Mouse (Mus musculus) ES-Bruce4 (cell line): ENCODE measurements at regions not wholly inside any gene's neighbourhood (a gene's known extent, or its start where the extent isn't known, plus 50 kb on each side); places are given as distances from the start of the nearest gene placed in this dataset.
A peak's percentile ranks its signal among the peaks of the same experiment; 100 is the strongest.

Source experiments
- H3K27ac ChIP-seq: 2 replicates; pipeline ENCODE4 v1.5.1; 2012; ENCODE audit warnings: low read length, inconsistent platforms; ENCODE audit not compliant: insufficient read depth
- H3K27me3 ChIP-seq: 2 replicates; pipeline ENCODE4 v1.6.1; 2012; ENCODE audit warnings: mild to moderate bottlenecking, low read length, inconsistent platforms; ENCODE audit not compliant: control insufficient read depth, poor library complexity, insufficient read depth, severe bottlenecking
- H3K36me3 ChIP-seq: 2 replicates; pipeline ENCODE4 v1.6.1; 2012; ENCODE audit warnings: inconsistent platforms, mild to moderate bottlenecking, low read length, moderate library complexity; ENCODE audit not compliant: control insufficient read depth, poor library complexity, insufficient read depth, severe bottlenecking
- H3K4me1 ChIP-seq: one replicate; pipeline ENCODE4 v1.8.1; 2011; ENCODE audit warnings: low read length; ENCODE audit not compliant: control insufficient read depth, insufficient read depth
- H3K4me3 ChIP-seq: 2 replicates; pipeline ENCODE4 v1.5.1; 2011; ENCODE audit warnings: low read depth, mild to moderate bottlenecking, low read length
- H3K9ac ChIP-seq: 2 replicates; pipeline ENCODE4 v1.6.1; 2012; ENCODE audit warnings: low read depth, mild to moderate bottlenecking, inconsistent platforms; ENCODE audit not compliant: poor library complexity, severe bottlenecking
- H3K9me3 ChIP-seq: replicated peaks from 2 replicates; pipeline ENCODE4 v1.6.1; 2012; ENCODE audit warnings: mild to moderate bottlenecking, low read length, inconsistent platforms; ENCODE audit not compliant: control insufficient read depth, poor library complexity, insufficient read depth, severe bottlenecking
- CTCF ChIP-seq: IDR thresholded peaks from one replicate; pipeline ENCODE4 v1.8.1; 2011; ENCODE audit warnings: low read depth, low read length
- EP300 ChIP-seq: IDR thresholded peaks from 2 replicates; pipeline ENCODE4 v1.6.1; 2011; ENCODE audit warnings: low read depth, low read length; ENCODE audit not compliant: insufficient read depth
- POLR2A ChIP-seq: IDR thresholded peaks from one replicate; pipeline ENCODE4 v1.8.1; 2011; ENCODE audit warnings: low read length; ENCODE audit not compliant: insufficient read depth

DNA sequence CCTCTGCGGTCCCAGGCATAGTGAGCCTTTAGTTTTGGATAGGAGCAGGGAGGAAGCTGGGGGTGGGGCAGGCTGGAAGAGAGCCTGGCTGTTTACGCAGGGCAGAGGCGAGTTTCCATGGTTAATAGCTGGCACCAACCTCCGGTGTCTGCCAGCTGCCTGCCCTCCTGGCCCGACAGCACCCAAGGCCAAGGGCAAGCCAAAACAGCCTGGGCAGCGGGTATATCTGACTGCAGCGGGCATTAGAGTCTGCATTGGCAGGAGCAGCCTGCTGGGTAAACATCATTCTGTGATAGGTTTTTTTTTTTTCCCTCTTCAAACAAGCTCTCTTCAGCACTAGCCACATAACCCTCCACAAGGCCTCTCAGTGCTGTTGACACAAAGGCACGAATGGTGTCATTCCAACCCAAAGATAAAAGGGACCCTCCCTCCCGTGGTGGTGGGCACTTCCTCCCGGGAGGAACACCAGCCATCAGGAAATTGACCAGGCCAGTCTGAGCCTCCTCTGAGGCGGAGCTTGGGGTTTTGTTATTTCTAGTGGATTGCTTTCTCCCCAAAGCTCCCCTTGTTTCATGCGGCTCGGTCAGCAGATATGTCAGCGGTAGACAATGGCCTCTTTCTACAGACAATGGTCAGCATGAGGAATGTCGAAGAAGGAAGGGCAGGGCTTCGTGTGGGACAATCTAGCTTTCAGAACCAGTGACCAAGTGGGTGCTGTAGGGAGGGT lies 131.4 kb downstream of the Mycn start:
- H3K36me3 ChIP-seq: no peaks in the 10 kb centered on the region
- no peaks in the 10 kb centered on the region for H3K9me3 ChIP-seq
- 0 out of 2 replicates have a peak overlapping the region, but pooled peaks have one; percentile 3 for H3K4me3 ChIP-seq
- TF ChIP-seq EP300 (no peak), POLR2A (no peak), CTCF (no peak)
- no peaks in the 10 kb centered on the region for H3K27me3 ChIP-seq
- H3K27ac ChIP-seq: peak overlapping the region; percentile 67
- H3K4me1 ChIP-seq: peaks cover 6% of the 10 kb centered on the region
- peak overlapping the region; percentile 55 for H3K9ac ChIP-seq

GRCm38 (mm10) chr12:12808120-12808519 lies 133.6 kb downstream of the Mycn start:
- TF ChIP-seq EP300: no peak
- TF ChIP-seq CTCF: no peak
- TF ChIP-seq POLR2A: no peak
- no peak overlapping the region for H3K27ac ChIP-seq
- H3K27me3 ChIP-seq: no peaks in the 10 kb centered on the region
- no peaks in the 10 kb centered on the region for H3K36me3 ChIP-seq
- no peak overlapping the region for H3K4me3 ChIP-seq
- no peak overlapping the region for H3K9ac ChIP-seq
- no peaks in the 10 kb centered on the region for H3K9me3 ChIP-seq
- peaks cover 9% of the 10 kb centered on the region for H3K4me1 ChIP-seq

DNA sequence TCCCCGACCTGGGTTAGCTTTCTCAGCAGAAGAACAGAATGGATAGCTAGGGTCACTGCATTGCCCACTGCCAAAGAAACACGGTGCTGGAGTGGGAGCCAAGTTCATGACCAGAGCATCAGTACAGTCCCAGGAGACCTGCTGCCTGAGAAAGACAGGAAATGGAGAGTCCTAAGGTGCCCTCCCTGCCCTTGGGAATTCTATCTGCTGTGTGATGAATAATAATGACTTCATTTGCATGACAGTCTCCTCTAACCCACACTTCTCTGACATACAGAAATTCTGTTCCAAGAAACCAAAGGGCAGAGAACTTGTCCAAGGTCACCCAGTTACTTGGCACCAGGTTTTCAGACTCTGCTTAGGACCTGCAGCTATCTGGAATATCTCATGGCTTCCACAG lies 138.1 kb downstream of the Mycn start:
- Histone ChIP-seq H3K9me3 (no peaks in the 10 kb centered on the region), H3K4me1 (peaks cover 4% of the 10 kb centered on the region), H3K9ac (no peak overlapping the region), H3K36me3 (no peaks in the 10 kb centered on the region), H3K4me3 (no peak overlapping the region), H3K27me3 (no peaks in the 10 kb centered on the region), H3K27ac (peak overlapping the region; percentile 80)
- TF ChIP-seq EP300 (peak; percentile 99), CTCF (no peak)

DNA sequence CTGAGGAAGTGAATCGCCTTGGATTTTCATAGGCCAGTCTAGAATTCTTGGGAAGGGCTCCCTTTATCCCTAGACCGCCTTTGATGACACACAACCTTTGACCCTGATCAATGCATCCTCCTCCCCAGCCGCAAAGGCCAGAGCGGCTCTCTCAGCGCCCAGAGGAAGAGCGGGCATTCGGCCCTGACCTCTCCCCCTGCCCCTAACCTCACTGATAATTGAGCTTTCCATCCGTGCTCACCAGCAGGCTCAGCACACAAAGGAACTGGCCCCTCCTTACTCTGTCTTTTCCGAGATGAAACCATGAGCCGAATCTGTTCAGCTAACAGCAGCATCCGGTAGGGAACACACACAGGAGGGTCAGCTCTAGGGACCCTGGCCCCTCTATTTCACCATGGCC lies 139.3 kb downstream of the Mycn start:
- Histone ChIP-seq H3K4me1 (peaks cover 4% of the 10 kb centered on the region), H3K27me3 (no peaks in the 10 kb centered on the region), H3K9ac (no peak overlapping the region), H3K36me3 (no peaks in the 10 kb centered on the region), H3K4me3 (no peak overlapping the region), H3K9me3 (no peaks in the 10 kb centered on the region), H3K27ac (peak overlapping the region; percentile 35)
- TF ChIP-seq POLR2A (no peak), EP300 (peak; percentile 85)

- Histone ChIP-seq H3K36me3 (no peaks in the 10 kb centered on the region), H3K27me3 (no peaks in the 10 kb centered on the region), H3K4me1 (peaks cover 4% of the 10 kb centered on the region), H3K4me3 (no peak overlapping the region), H3K27ac (peak overlapping the region; percentile 35; the same call in 1 of the 2 replicates), H3K9me3 (no peaks in the 10 kb centered on the region), H3K9ac (no peak overlapping the region)
- TF ChIP-seq POLR2A (no peak), EP300 (no peak), CTCF (no peak)
These were observed 140.0 kb downstream of the Mycn start for GRCm38 (mm10) chr12:12801700-12802099.

DNA sequence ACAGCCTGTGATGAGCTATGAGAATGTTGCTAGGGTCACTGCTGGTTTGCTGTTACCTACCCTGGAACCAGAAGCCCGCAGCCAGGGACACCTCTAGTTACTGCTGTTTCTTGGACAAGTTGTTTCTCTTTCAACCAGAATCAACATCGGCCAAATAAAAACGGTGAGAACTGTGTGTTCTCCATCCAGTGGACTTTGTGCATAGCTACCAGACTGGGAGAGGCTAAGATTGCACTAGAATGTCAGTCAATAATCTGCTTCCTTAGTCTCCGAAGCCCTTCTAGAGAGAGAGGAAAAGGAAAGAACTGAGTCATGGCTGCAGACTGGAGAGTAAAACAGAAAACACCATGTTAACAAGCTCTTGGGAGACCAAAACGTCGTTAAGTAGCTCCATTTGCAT lies 141.6 kb downstream of the Mycn start:
- H3K4me3 ChIP-seq: no peak overlapping the region
- H3K9me3 ChIP-seq: no peaks in the 10 kb centered on the region
- H3K27ac ChIP-seq: no peak overlapping the region
- H3K4me1 ChIP-seq: peaks cover 4% of the 10 kb centered on the region
- no peaks in the 10 kb centered on the region for H3K36me3 ChIP-seq
- no peaks in the 10 kb centered on the region for H3K27me3 ChIP-seq
- no peak for TF ChIP-seq EP300
- no peak for TF ChIP-seq CTCF
- no peak for TF ChIP-seq POLR2A
- no peak overlapping the region for H3K9ac ChIP-seq
